Mouse (Mus musculus): ENCODE data around the gene Nupl1.

DNA sequence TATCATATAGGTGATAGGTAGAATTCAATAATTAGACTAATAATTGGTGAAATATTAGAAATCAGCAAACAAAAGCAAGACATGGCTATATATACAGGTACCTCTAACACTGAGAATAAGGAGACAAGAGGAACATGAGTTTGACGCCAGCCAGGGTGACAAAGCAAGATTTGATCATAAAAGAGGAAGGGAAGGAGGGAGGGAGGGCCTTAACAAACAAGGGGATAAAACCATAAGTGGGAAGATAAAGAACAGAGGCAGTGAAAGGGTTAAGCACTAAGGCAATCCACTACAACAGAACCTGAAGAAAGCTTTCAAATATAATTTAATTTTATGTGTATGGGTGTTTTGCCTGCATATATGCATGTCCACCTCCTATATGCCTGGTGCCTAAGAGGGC lies 56.6 kb downstream of the Nupl1 start:
- TF ChIP-seq CTCF (IDR thresholded peaks at IDR 0.05; ENCODE audit: low read depth), result no peak
- TF ChIP-seq EP300 (IDR thresholded peaks at IDR 0.05; ENCODE audit: low read depth), result no peak
